Mouse (Mus musculus) activated CD4-positive, CD25-positive, alpha-beta regulatory T cell, adult 4 months (primary cell): ENCODE results near the gene Pnp. TPM values are rescaled to one million over a fixed set of nuclear protein-coding genes. Genes with fewer than 3 reads are reported as not detected.
"Not testable (repeated sequence)": the region's sequence is repeated elsewhere in the genome, so short reads cannot be mapped to it uniquely, and the experiment has no call there.

ENCODE experiments used
- ATAC-seq: one replicate; pipeline ENCODE4 v1.8.0; 2017
- polyA plus RNA-seq, 2 experiments: library from polyadenylated mRNA; unstranded; fragments of 100-300 nt; shearing (Covaris generic); gene quantifications; one replicate each; pipeline ENCODE4 v1.2.1; 2017

The Pnp gene
- 10 to 100 TPM; 61.0 to 76.3 TPM for polyA plus RNA-seq

- ATAC-seq, result peak; percentile 94
Observed at GRCm38 (mm10) chr14:50930754-50931492, at the start of gene Pnp, which contains the start of gene Pip4p1. Gene Pnp (plus strand): TSS chr14:50931082. Gene Pip4p1 (minus strand): TSS chr14:50930856.

- no peak for ATAC-seq
Observed at GRCm38 (mm10) chr14:50891621-50892020, 39.3 kb upstream of the Pnp start.

GRCm38 (mm10) chr14:50892091-50892490 is 38.8 kb upstream of the Pnp start:
- ATAC-seq, result no peak

GRCm38 (mm10) chr14:50892541-50893459 is 38.1 kb upstream of the Pnp start:
- ATAC-seq, result no peak

GRCm38 (mm10) chr14:50895407-50895806 is 35.5 kb upstream of the Pnp start:
- no peak for ATAC-seq

GRCm38 (mm10) chr14:50895985-50896746 is 34.7 kb upstream of the Pnp start:
- no peak for ATAC-seq

GRCm38 (mm10) chr14:50896747-50897373 is 34.0 kb upstream of the Pnp start:
- no peak for ATAC-seq

- ATAC-seq, result no peak
Observed at GRCm38 (mm10) chr14:50897374-50897765, 33.5 kb upstream of the Pnp start, which contains the start of gene Klhl33. Gene Klhl33 (minus strand): TSS chr14:50897507.

- ATAC-seq, result not testable (repeated sequence)
Observed at GRCm38 (mm10) chr14:50897992-50898391, 32.9 kb upstream of the Pnp start.

- ATAC-seq, result no peak
Observed at GRCm38 (mm10) chr14:50903973-50904827, 26.7 kb upstream of the Pnp start.

GRCm38 (mm10) chr14:50904828-50905129 is 26.1 kb upstream of the Pnp start:
- no peak for ATAC-seq

- not testable (repeated sequence) for ATAC-seq
Observed at GRCm38 (mm10) chr14:50905327-50905726, 25.6 kb upstream of the Pnp start.

GRCm38 (mm10) chr14:50908126-50908525 is 22.8 kb upstream of the Pnp start:
- no peak for ATAC-seq

GRCm38 (mm10) chr14:50911356-50911755 is 19.5 kb upstream of the Pnp start:
- no peak for ATAC-seq

- ATAC-seq, result not testable (repeated sequence)
Observed at GRCm38 (mm10) chr14:50923437-50923836, 7.4 kb upstream of the Pnp start.

GRCm38 (mm10) chr14:50924281-50925064 is 6.4 kb upstream of the Pnp start, which contains the start of the genes Osgep and Apex1:
Gene Osgep (minus strand): TSS chr14:50924893.
Gene Apex1 (plus strand): TSS chr14:50924968.
- ATAC-seq, result peak; percentile 96

- peak; percentile 5 for ATAC-seq
Observed at GRCm38 (mm10) chr14:50925111-50925920, 5.6 kb upstream of the Pnp start.

GRCm38 (mm10) chr14:50927366-50927765 is 3.5 kb upstream of the Pnp start:
- no peak for ATAC-seq

GRCm38 (mm10) chr14:50929951-50930350 is 931 bp upstream of the Pnp start:
- no peak for ATAC-seq
